Mouse (Mus musculus) CH12.LX (cell line): ENCODE measurements around the gene Zfp612. TPM values are rescaled to one million over a fixed set of nuclear protein-coding genes. Genes with fewer than 3 reads are reported as not detected.

Experiments used
- DNase-seq: peaks from one replicate; pipeline ENCODE4 v3.0.0-alpha.2; 2013; ENCODE audit errors: extremely low read depth
- H3K27ac ChIP-seq: 2 replicates; pipeline ENCODE4 v1.5.1; 2012; ENCODE audit warnings: low read depth, mild to moderate bottlenecking, control low read depth, moderate library complexity; ENCODE audit not compliant: insufficient read depth
- H3K27me3 ChIP-seq: replicated peaks from 2 replicates; pipeline ENCODE3; 2012; ENCODE audit warnings: inconsistent platforms
- H3K36me3 ChIP-seq, 2 experiments: replicated peaks in 1 of 2; 2 replicates each; pipeline versions ENCODE3 to v1.6.1; 2012; ENCODE audit warnings: inconsistent platforms in 1 of 2, low read length in 1 of 2, mild to moderate bottlenecking in 1 of 2, mixed read lengths in 1 of 2, moderate library complexity in 1 of 2; ENCODE audit not compliant: control insufficient read depth in 1 of 2, insufficient read depth in 1 of 2
- H3K4me1 ChIP-seq, 2 experiments: 2 replicates each; pipeline ENCODE4 v1.6.1; 2012; ENCODE audit warnings: inconsistent platforms in 1 of 2, moderate library complexity in 1 of 2; ENCODE audit not compliant: insufficient read depth in 2 of 2, control insufficient read depth in 1 of 2
- H3K4me2 ChIP-seq: 2 replicates; pipeline ENCODE4 v1.6.1; 2012; ENCODE audit warnings: low read depth, mild to moderate bottlenecking, control low read depth; ENCODE audit not compliant: poor library complexity, insufficient read depth, severe bottlenecking
- H3K4me3 ChIP-seq, 3 experiments: fragments of 150-350 bp in 1 of 3; sonication (generic) in 1 of 3; replicated peaks in 1 of 3; 2 replicates each; pipeline versions ENCODE3 to v1.5.1; 2011 to 2012; ENCODE audit warnings: low read depth in 2 of 3, low read length in 2 of 3, mild to moderate bottlenecking in 2 of 3, moderate library complexity in 2 of 3, control low read depth in 1 of 3, improper control_type of control experiment in 1 of 3, inconsistent platforms in 1 of 3, mixed read lengths in 1 of 3; ENCODE audit not compliant: poor library complexity in 1 of 3
- H3K79me2 ChIP-seq: replicated peaks from 2 replicates; pipeline ENCODE4 v1.6.1; 2012; ENCODE audit warnings: mild to moderate bottlenecking, moderate library complexity; ENCODE audit not compliant: control insufficient read depth, poor library complexity, insufficient read depth, severe bottlenecking; ENCODE audit errors: extremely low read depth
- H3K9ac ChIP-seq: 2 replicates; pipeline ENCODE4 v1.6.1; 2012; ENCODE audit warnings: low read depth, mild to moderate bottlenecking, control low read depth, moderate library complexity; ENCODE audit not compliant: insufficient read depth
- H3K9me3 ChIP-seq: replicated peaks from 2 replicates; pipeline ENCODE3; 2012; ENCODE audit warnings: low read length, inconsistent platforms, mixed read lengths
- CHD2 ChIP-seq: IDR thresholded peaks from 2 replicates; pipeline ENCODE4 v1.6.1; 2011; ENCODE audit warnings: low read length, improper control_type of control experiment
- CTCF ChIP-seq, 2 experiments: IDR thresholded peaks in 1 of 2; conservative IDR thresholded peaks in 1 of 2; 2 replicates each; pipeline ENCODE4 v1.5.1; 2011 to 2012; ENCODE audit warnings: low read depth in 2 of 2, low read length in 2 of 2, improper control_type of control experiment in 1 of 2, inconsistent platforms in 1 of 2, mild to moderate bottlenecking in 1 of 2, moderate library complexity in 1 of 2
- E2F4 ChIP-seq: IDR thresholded peaks from 2 replicates; pipeline ENCODE4 v1.6.1; 2011; ENCODE audit warnings: low read depth, low read length, improper control_type of control experiment; ENCODE audit not compliant: insufficient replicate concordance
- ELF1 ChIP-seq: IDR thresholded peaks from 2 replicates; pipeline ENCODE4 v1.6.1; 2014; ENCODE audit warnings: low read depth, mild to moderate bottlenecking, inconsistent platforms, low read length, improper control_type of control experiment
- HCFC1 ChIP-seq: IDR thresholded peaks from 2 replicates; pipeline ENCODE4 v1.6.1; 2012; ENCODE audit warnings: low read depth, mild to moderate bottlenecking, inconsistent platforms, low read length, improper control_type of control experiment
- IRF4 ChIP-seq: IDR thresholded peaks from 2 replicates; pipeline ENCODE4 v1.6.1; 2014; ENCODE audit warnings: low read depth, mild to moderate bottlenecking, inconsistent platforms, low read length, improper control_type of control experiment
- JUND ChIP-seq: conservative IDR thresholded peaks from 2 replicates; pipeline ENCODE4 v1.6.1; 2011; ENCODE audit warnings: low read depth, low read length, improper control_type of control experiment
- KAT2A ChIP-seq: IDR thresholded peaks from 2 replicates; pipeline ENCODE4 v1.6.1; 2012; ENCODE audit warnings: low read length, improper control_type of control experiment, inconsistent platforms; ENCODE audit not compliant: insufficient replicate concordance
- MAFK ChIP-seq: IDR thresholded peaks from 2 replicates; pipeline ENCODE4 v1.6.1; 2011; ENCODE audit warnings: low read length, improper control_type of control experiment; ENCODE audit not compliant: insufficient replicate concordance
- MEF2A ChIP-seq: IDR thresholded peaks from 2 replicates; pipeline ENCODE4 v1.6.1; 2014; ENCODE audit warnings: low read depth, mild to moderate bottlenecking, inconsistent platforms, low read length, improper control_type of control experiment, borderline replicate concordance
- MXI1 ChIP-seq: IDR thresholded peaks from 2 replicates; pipeline ENCODE4 v1.6.1; 2011; ENCODE audit warnings: mild to moderate bottlenecking, low read depth, low read length, improper control_type of control experiment
- NELFE ChIP-seq: IDR thresholded peaks from 2 replicates; pipeline ENCODE4 v1.6.1; 2011; ENCODE audit warnings: low read depth, low read length, improper control_type of control experiment
- NRF1 ChIP-seq: IDR thresholded peaks from 2 replicates; pipeline ENCODE4 v1.6.1; 2014; ENCODE audit warnings: low read depth, mild to moderate bottlenecking, inconsistent platforms, low read length, improper control_type of control experiment, moderate library complexity
- PAX5 ChIP-seq: IDR thresholded peaks from 2 replicates; pipeline ENCODE4 v1.6.1; 2012; ENCODE audit warnings: low read length, inconsistent platforms, mixed read lengths
- RAD21 ChIP-seq: IDR thresholded peaks from 2 replicates; pipeline ENCODE4 v1.6.1; 2011; ENCODE audit warnings: low read depth, mild to moderate bottlenecking, low read length, improper control_type of control experiment, moderate library complexity
- RCOR1 ChIP-seq: conservative IDR thresholded peaks from 2 replicates; pipeline ENCODE4 v1.6.1; 2012; ENCODE audit warnings: low read depth, mild to moderate bottlenecking, inconsistent platforms, low read length, improper control_type of control experiment
- SMC3 ChIP-seq: IDR thresholded peaks from 2 replicates; pipeline ENCODE4 v1.6.1; 2011; ENCODE audit warnings: low read depth, low read length, improper control_type of control experiment
- TBP ChIP-seq: conservative IDR thresholded peaks from 2 replicates; pipeline ENCODE4 v1.6.1; 2011; ENCODE audit warnings: low read depth, low read length, improper control_type of control experiment
- TCF12 ChIP-seq: IDR thresholded peaks from 2 replicates; pipeline ENCODE4 v1.6.1; 2014; ENCODE audit warnings: low read depth, mild to moderate bottlenecking, inconsistent platforms, low read length, improper control_type of control experiment
- UBTF ChIP-seq: IDR thresholded peaks from 2 replicates; pipeline ENCODE4 v1.6.1; 2012; ENCODE audit warnings: low read depth, mild to moderate bottlenecking, inconsistent platforms, low read length, improper control_type of control experiment, moderate library complexity
- ZC3H11A ChIP-seq: IDR thresholded peaks from 2 replicates; pipeline ENCODE4 v1.6.1; 2012; ENCODE audit warnings: low read depth, mild to moderate bottlenecking, inconsistent platforms, low read length, improper control_type of control experiment
- ZKSCAN1 ChIP-seq: IDR thresholded peaks from 2 replicates; pipeline ENCODE4 v1.6.1; 2012; ENCODE audit warnings: low read depth, inconsistent platforms, low read length, improper control_type of control experiment, borderline replicate concordance
- ZMIZ1 ChIP-seq: IDR thresholded peaks from 2 replicates; pipeline ENCODE4 v1.6.1; 2012; ENCODE audit warnings: low read depth, mild to moderate bottlenecking, inconsistent platforms, low read length, improper control_type of control experiment
- dilution Hi-C: fragments of 300-500 bp; cut with MboI; formaldehyde crosslinking; loops from 2 replicates; pipeline ENCODE4 v1.14.3; 2020; ENCODE audit warnings: low sequenced_read_pairs; ENCODE audit not compliant: extremely low pct_unique_long_range_greater_than_20kb, extremely low pct_ligation_motif_present
- in situ Hi-C: fragments of 300-500 bp; cut with MboI; formaldehyde crosslinking; loops from 3 replicates; pipeline ENCODE4 v1.14.3; 2019; ENCODE audit warnings: low sequenced_read_pairs, low pct_ligation_motif_present, low pct_unique_long_range_greater_than_20kb, mixed read lengths
- polyA plus RNA-seq: library from polyadenylated mRNA; unstranded; fragments of >175 nt; gene quantifications from 2 replicates; pipeline ENCODE4 v1.2.1, GENCODE M21; 2012; ENCODE audit warnings: low read depth; ENCODE audit not compliant: insufficient read length
- total RNA-seq, 2 experiments: library from RNA; depleted of rRNA; stranded (reverse); fragments of 300-350 nt in 1 of 2; fragments of >200 nt in 1 of 2; gene quantifications; 2 replicates each; pipeline ENCODE4 v1.2.3; 2012 to 2014

The Zfp612 gene
- total and polyA plus RNA-seq, 3 experiments: 0.08 to 1.3 (median 0.13) TPM

- 0 out of 2 replicates have a peak, but pooled peaks have one; percentile 14 for TF ChIP-seq IRF4
- peak; percentile 66 to 88 for TF ChIP-seq CTCF (conservative IDR thresholded peaks at IDR 0.05 in 1 of 2, IDR thresholded peaks at IDR 0.05 in 1 of 2; ENCODE audit: low read depth in 2 of 2, low read length in 2 of 2)
- TF ChIP-seq ZC3H11A: peak; percentile 27
- TF ChIP-seq RAD21: peak; percentile 80
- no peak for TF ChIP-seq TCF12
- TF ChIP-seq PAX5: no peak
- peak; percentile 89 for TF ChIP-seq SMC3
- Histone ChIP-seq H3K27ac (no peak overlapping the region), H3K4me3 (no peak overlapping the region), H3K79me2 (no peaks in the 10 kb centered on the region), H3K4me2 (peak overlapping the region; percentile 65), H3K27me3 (peaks cover 8% of the 10 kb centered on the region), H3K9me3 (no peaks in the 10 kb centered on the region), H3K9ac (no peak overlapping the region), H3K4me1 (peaks cover 0 to 8% of the 10 kb centered on the region in 2 experiments; a peak in 1 of 4 replicates), H3K36me3 (no peaks in the 10 kb centered on the region)
- peak; percentile 82 for DNase-seq
- in situ Hi-C loops: loop anchor here (5.0 kb wide), 1 partner anchor 352 kb away; no protein-coding TSS in a partner anchor
- dilution Hi-C loops: no loop called here
These were observed 51.0 kb downstream of the Zfp612 start for GRCm38 (mm10) chr8:110130537-110130936.

DNA sequence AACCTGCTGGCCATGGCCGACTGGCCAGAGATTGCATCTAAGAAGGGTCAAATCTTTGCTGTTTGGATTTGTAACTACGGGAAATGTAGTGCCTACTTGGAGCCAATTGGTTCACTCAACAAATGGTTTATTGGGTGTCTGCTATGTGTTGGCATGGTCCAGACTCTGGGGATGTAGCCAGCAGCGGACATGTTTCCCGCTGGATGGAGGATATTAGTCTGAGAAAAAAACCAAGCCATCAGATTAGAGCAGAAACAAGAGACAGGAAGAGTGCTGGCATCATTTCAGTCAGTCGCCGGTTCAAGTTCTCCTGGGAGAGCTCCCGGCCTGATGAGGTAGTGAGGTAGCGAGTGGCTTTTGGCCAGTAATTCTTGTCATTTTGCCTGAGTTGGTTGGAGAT lies 54.7 kb downstream of the Zfp612 start:
- Histone ChIP-seq H3K79me2 (no peaks in the 10 kb centered on the region), H3K4me2 (no peak overlapping the region), H3K27me3 (no peaks in the 10 kb centered on the region), H3K4me1 (peaks cover 0 to 13% of the 10 kb centered on the region in 2 experiments; a peak in 1 of 4 replicates), H3K27ac (no peak overlapping the region), H3K9ac (no peak overlapping the region), H3K36me3 (no peaks in the 10 kb centered on the region), H3K4me3 (no peak overlapping the region), H3K9me3 (no peaks in the 10 kb centered on the region)
- DNase-seq: no peak
- dilution Hi-C loops (no loop called here), in situ Hi-C loops (loop anchor here (5.0 kb wide), 1 partner anchor 348 kb away; no protein-coding TSS in a partner anchor)
- TF ChIP-seq JUND (no peak), TBP (no peak), HCFC1 (no peak), IRF4 (no peak), ZKSCAN1 (no peak), NRF1 (no peak), ELF1 (no peak), UBTF (no peak), ZMIZ1 (no peak), NELFE (no peak), RAD21 (no peak), PAX5 (no peak), MEF2A (no peak), KAT2A (no peak), MXI1 (no peak), MAFK (no peak), E2F4 (no peak), CHD2 (no peak), RCOR1 (no peak)
